Mouse (Mus musculus): Measurements from ENCODE around the gene Gp6. TPM values are rescaled to one million over a fixed set of nuclear protein-coding genes. Genes with fewer than 3 reads are reported as not detected.
"Not testable (repeated sequence)": the region's sequence is repeated elsewhere in the genome, so short reads cannot be mapped to it uniquely, and the experiment has no call there.

The Gp6 gene
- polyA plus RNA-seq, 1 experiment = not detected

DNA sequence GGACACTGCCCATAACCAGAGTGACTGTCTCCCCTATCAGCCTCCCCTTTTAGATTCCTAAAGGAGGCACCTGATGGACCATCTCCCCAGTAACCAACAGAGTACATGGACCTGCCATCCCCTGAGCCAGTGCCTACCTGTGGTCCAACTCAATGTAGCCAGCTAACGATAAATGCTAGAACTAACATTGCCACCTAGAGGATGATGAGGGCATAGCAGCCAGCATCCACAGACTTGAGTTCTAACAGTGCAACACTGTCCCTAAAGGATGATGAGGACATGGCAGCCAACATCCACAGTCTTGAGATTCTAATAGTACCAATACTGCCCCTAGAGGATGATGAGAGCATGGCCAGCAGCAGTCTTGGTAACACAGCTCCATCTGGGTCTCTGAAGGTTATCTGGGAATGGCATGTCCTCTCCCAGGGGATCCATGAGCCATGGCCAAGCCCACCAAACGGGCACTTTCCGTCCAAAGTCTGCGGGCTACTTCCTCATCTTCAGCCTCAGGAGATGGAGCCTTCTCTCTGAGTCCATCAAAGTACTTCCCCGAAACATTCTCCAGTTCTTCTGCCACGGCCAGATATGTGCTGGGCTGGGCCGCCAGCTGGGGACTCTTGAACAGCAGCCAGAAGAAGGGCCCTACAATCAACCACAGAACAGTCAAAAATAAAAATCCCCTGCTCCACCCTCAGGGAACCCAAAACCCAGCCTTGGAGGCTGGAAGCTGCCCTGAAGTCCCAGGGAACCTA lies 29.8 kb upstream of the Gp6 start:
- no peaks in the 10 kb centered on the region for H3K79me2 ChIP-seq (ENCODE audit: control insufficient read depth, insufficient read depth)
- H3K4me3 ChIP-seq = no peak overlapping the region
- TF ChIP-seq MYOD1 (IDR thresholded peaks at IDR 0.05; ENCODE audit: control insufficient read depth in 1 of 3, insufficient read length in 2 of 3, low read depth in 2 of 3) (no peak), POLR2AphosphoS2 (IDR thresholded peaks at IDR 0.05; ENCODE audit: insufficient read length, low read depth) (no peak), MAX (IDR thresholded peaks at IDR 0.05; ENCODE audit: low read depth) (no peak), E2F4 (IDR thresholded peaks at IDR 0.05; ENCODE audit: insufficient read depth) (no peak), USF1 (IDR thresholded peaks at IDR 0.05; ENCODE audit: low read depth) (no peak), MYOG (IDR thresholded peaks at IDR 0.05; ENCODE audit: control insufficient read depth in 1 of 3, insufficient read depth in 1 of 3, insufficient read length in 2 of 3, low read depth in 2 of 3) (no peak), SRF (IDR thresholded peaks at IDR 0.05; ENCODE audit: control insufficient read depth, insufficient read length, low read depth) (no peak), POLR2A (IDR thresholded peaks at IDR 0.05; ENCODE audit: insufficient read length, low read depth) (no peak), REST (IDR thresholded peaks at IDR 0.05; ENCODE audit: insufficient read depth, insufficient read length) (no peak), TCF3 (IDR thresholded peaks at IDR 0.05; ENCODE audit: insufficient read length, low read depth) (no peak), TCF12 (IDR thresholded peaks at IDR 0.05; ENCODE audit: insufficient read depth, poor library complexity, severe bottlenecking) (no peak), CEBPB (IDR thresholded peaks at IDR 0.05; ENCODE audit: insufficient read depth, poor library complexity, severe bottlenecking) (no peak)
- peaks cover 20% of the 10 kb centered on the region for H3K36me3 ChIP-seq (ENCODE audit: control insufficient read depth, insufficient read depth)
- no peak overlapping the region for H3K4me2 ChIP-seq (ENCODE audit: low read depth)
- no peak overlapping the region for H3ac ChIP-seq (ENCODE audit: control insufficient read depth, insufficient read length)
- no peaks in the 10 kb centered on the region for H3K27me3 ChIP-seq (ENCODE audit: control insufficient read depth, insufficient read depth, insufficient read length)

DNA sequence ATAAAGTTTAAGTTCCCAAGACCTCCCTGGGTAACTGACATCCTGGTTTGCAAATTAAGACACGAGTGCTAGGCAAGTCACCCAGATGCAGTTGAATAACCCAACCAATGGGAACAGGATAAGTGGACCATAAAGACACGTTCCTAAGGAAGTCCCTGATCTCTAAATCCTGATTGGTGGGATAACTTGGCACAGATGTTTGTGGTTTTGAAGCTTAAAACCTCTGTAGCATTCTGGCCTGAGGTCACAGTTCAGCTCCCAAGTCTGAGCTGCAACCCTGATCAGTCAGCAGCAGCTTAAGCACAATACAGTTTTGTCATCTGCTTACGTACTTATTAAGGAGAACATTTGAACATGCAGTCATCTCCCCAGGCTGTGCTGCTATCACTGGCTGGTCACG lies 22.7 kb upstream of the Gp6 start:
- no peak overlapping the region for H3K4me2 ChIP-seq (ENCODE audit: low read depth)
- no peak overlapping the region for H3ac ChIP-seq (ENCODE audit: control insufficient read depth, insufficient read length)
- H3K79me2 ChIP-seq (ENCODE audit: control insufficient read depth, insufficient read depth) = no peaks in the 10 kb centered on the region
- H3K4me3 ChIP-seq = no peak overlapping the region
- no peak for TF ChIP-seq SRF (IDR thresholded peaks at IDR 0.05; ENCODE audit: control insufficient read depth, insufficient read length, low read depth)
- no peak for TF ChIP-seq CEBPB (IDR thresholded peaks at IDR 0.05; ENCODE audit: insufficient read depth, poor library complexity, severe bottlenecking)
- TF ChIP-seq MYOD1 (IDR thresholded peaks at IDR 0.05; ENCODE audit: control insufficient read depth in 1 of 3, insufficient read length in 2 of 3, low read depth in 2 of 3) = no peak
- no peak for TF ChIP-seq E2F4 (IDR thresholded peaks at IDR 0.05; ENCODE audit: insufficient read depth)
- no peak for TF ChIP-seq TCF3 (IDR thresholded peaks at IDR 0.05; ENCODE audit: insufficient read length, low read depth)
- no peak for TF ChIP-seq USF1 (IDR thresholded peaks at IDR 0.05; ENCODE audit: low read depth)
- TF ChIP-seq POLR2AphosphoS2 (IDR thresholded peaks at IDR 0.05; ENCODE audit: insufficient read length, low read depth) = no peak
- TF ChIP-seq POLR2A (IDR thresholded peaks at IDR 0.05; ENCODE audit: insufficient read length, low read depth) = no peak
- TF ChIP-seq MYOG (IDR thresholded peaks at IDR 0.05; ENCODE audit: control insufficient read depth in 1 of 3, insufficient read depth in 1 of 3, insufficient read length in 2 of 3, low read depth in 2 of 3) = no peak
- TF ChIP-seq REST (IDR thresholded peaks at IDR 0.05; ENCODE audit: insufficient read depth, insufficient read length) = no peak
- TF ChIP-seq MAX (IDR thresholded peaks at IDR 0.05; ENCODE audit: low read depth) = no peak
- TF ChIP-seq TCF12 (IDR thresholded peaks at IDR 0.05; ENCODE audit: insufficient read depth, poor library complexity, severe bottlenecking) = no peak
- no peaks in the 10 kb centered on the region for H3K36me3 ChIP-seq (ENCODE audit: control insufficient read depth, insufficient read depth)
- H3K27me3 ChIP-seq (ENCODE audit: control insufficient read depth, insufficient read depth, insufficient read length) = no peaks in the 10 kb centered on the region

- Histone ChIP-seq H3K36me3 (ENCODE audit: control insufficient read depth, insufficient read depth) (no peaks in the 10 kb centered on the region), H3K27me3 (ENCODE audit: control insufficient read depth, insufficient read depth, insufficient read length) (no peaks in the 10 kb centered on the region), H3ac (ENCODE audit: control insufficient read depth, insufficient read length) (no peak overlapping the region), H3K4me3 (no peak overlapping the region), H3K4me2 (ENCODE audit: low read depth) (no peak overlapping the region), H3K79me2 (ENCODE audit: control insufficient read depth, insufficient read depth) (no peaks in the 10 kb centered on the region)
- TF ChIP-seq E2F4 (IDR thresholded peaks at IDR 0.05; ENCODE audit: insufficient read depth) (no peak), CEBPB (IDR thresholded peaks at IDR 0.05; ENCODE audit: insufficient read depth, poor library complexity, severe bottlenecking) (no peak), MAX (IDR thresholded peaks at IDR 0.05; ENCODE audit: low read depth) (no peak), POLR2AphosphoS2 (IDR thresholded peaks at IDR 0.05; ENCODE audit: insufficient read length, low read depth) (no peak), MYOD1 (IDR thresholded peaks at IDR 0.05; ENCODE audit: control insufficient read depth in 1 of 3, insufficient read length in 2 of 3, low read depth in 2 of 3) (no peak)
Measured at GRCm38 (mm10) chr7:4419681-4420080, 22.1 kb upstream of the Gp6 start.

DNA sequence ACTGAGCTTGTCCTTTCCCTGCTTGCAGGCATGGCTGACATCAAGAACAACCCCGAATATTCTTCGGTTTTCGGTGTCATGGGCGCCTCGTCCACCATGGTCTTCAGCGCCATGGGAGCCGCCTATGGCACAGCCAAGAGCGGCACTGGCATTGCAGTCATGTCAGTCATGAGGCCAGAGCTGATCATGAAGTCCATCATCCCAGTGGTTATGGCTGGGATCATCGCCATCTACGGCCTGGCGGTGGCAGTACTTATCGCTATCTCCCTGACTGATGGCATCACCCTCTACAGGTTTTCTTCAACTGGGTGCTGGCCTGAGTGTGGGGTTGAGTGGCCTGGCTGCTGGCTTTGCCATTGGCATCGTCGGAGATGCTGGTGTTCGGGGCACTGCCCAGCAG lies 14.9 kb upstream of the Gp6 start:
- not testable (repeated sequence) for H3K36me3 ChIP-seq (ENCODE audit: control insufficient read depth, insufficient read depth); H3K27me3 ChIP-seq (ENCODE audit: control insufficient read depth, insufficient read depth, insufficient read length)

GRCm38 (mm10) chr7:4373521-4373920 lies 24.0 kb downstream of the Gp6 start:
- no peak overlapping the region for H3ac ChIP-seq (ENCODE audit: control insufficient read depth, insufficient read length)
- TF ChIP-seq TCF12 (IDR thresholded peaks at IDR 0.05; ENCODE audit: insufficient read depth, poor library complexity, severe bottlenecking) (no peak), REST (IDR thresholded peaks at IDR 0.05; ENCODE audit: insufficient read depth, insufficient read length) (no peak), USF1 (IDR thresholded peaks at IDR 0.05; ENCODE audit: low read depth) (no peak), SRF (IDR thresholded peaks at IDR 0.05; ENCODE audit: control insufficient read depth, insufficient read length, low read depth) (no peak), TCF3 (IDR thresholded peaks at IDR 0.05; ENCODE audit: insufficient read length, low read depth) (no peak), POLR2AphosphoS2 (IDR thresholded peaks at IDR 0.05; ENCODE audit: insufficient read length, low read depth) (no peak), MYOD1 (IDR thresholded peaks at IDR 0.05; ENCODE audit: control insufficient read depth in 1 of 3, insufficient read length in 2 of 3, low read depth in 2 of 3) (no peak), MAX (IDR thresholded peaks at IDR 0.05; ENCODE audit: low read depth) (no peak), MYOG (IDR thresholded peaks at IDR 0.05; ENCODE audit: control insufficient read depth in 1 of 3, insufficient read depth in 1 of 3, insufficient read length in 2 of 3, low read depth in 2 of 3) (no peak), E2F4 (IDR thresholded peaks at IDR 0.05; ENCODE audit: insufficient read depth) (no peak), CEBPB (IDR thresholded peaks at IDR 0.05; ENCODE audit: insufficient read depth, poor library complexity, severe bottlenecking) (no peak), POLR2A (IDR thresholded peaks at IDR 0.05; ENCODE audit: insufficient read length, low read depth) (no peak)
- no peaks in the 10 kb centered on the region for H3K27me3 ChIP-seq (ENCODE audit: control insufficient read depth, insufficient read depth, insufficient read length)
- H3K4me3 ChIP-seq = no peak overlapping the region
- no peak overlapping the region for H3K4me2 ChIP-seq (ENCODE audit: low read depth)
- H3K36me3 ChIP-seq (ENCODE audit: control insufficient read depth, insufficient read depth) = no peaks in the 10 kb centered on the region
- no peaks in the 10 kb centered on the region for H3K79me2 ChIP-seq (ENCODE audit: control insufficient read depth, insufficient read depth)

More for the DNA sequence above, 14.9 kb upstream of the Gp6 start:
- H3K79me2 ChIP-seq (ENCODE audit: control insufficient read depth, insufficient read depth); H3K4me2 ChIP-seq (ENCODE audit: low read depth); H3ac ChIP-seq (ENCODE audit: control insufficient read depth, insufficient read length); H3K4me3 ChIP-seq: not testable (repeated sequence)

Measured in myocyte (in vitro differentiated cells).